Mouse (Mus musculus) heart, adult 18-20 months (tissue): Measurements from ENCODE around the gene Hnrnpul1. TPM values are rescaled to one million over a fixed set of nuclear protein-coding genes. Genes with fewer than 3 reads are reported as not detected.

Experiments used
- DNase-seq, 2 experiments: peaks; one replicate each; pipeline ENCODE4 v3.0.0; 2021 to 2022; ENCODE audit warnings: mixed read lengths in 1 of 2
- long read RNA-seq, 2 experiments: library from polyadenylated mRNA; stranded (forward); transcript quantifications; one replicate each; pipeline ENCODE4 v2.0.0; 2021
- total RNA-seq, 2 experiments: library from RNA; stranded (reverse); gene quantifications; 2 replicates each; pipeline ENCODE4 v1.2.3; 2021

Gene Hnrnpul1
- 10 to 100 TPM; 70.7 to 71.3 TPM for total RNA-seq
- long read RNA-seq, experiment 1, transcript Hnrnpul1-205 (15 exons, 3,784 nt): major isoform, 16 of 34 reads
- long read RNA-seq, experiment 1, partial matches to known transcripts: 8 of 34 reads
- long read RNA-seq, experiment 1, other reads (novel, unspliced or antisense): 6 of 34 reads
- long read RNA-seq, experiment 2, transcript Hnrnpul1-205 (15 exons, 3,784 nt): major isoform, 10 of 18 reads
- long read RNA-seq, experiment 2, partial matches to known transcripts: 2 of 18 reads
- long read RNA-seq, experiment 2, other reads (novel, unspliced or antisense): 4 of 18 reads

- DNase-seq: peak; percentile 99
These were observed at the start of gene Hnrnpul1 for GRCm38 (mm10) chr7:25754738-25755467. Gene Hnrnpul1, minus strand, starts transcription at chr7:25754757.

GRCm38 (mm10) chr7:25803460-25803859 is 48.9 kb upstream of the Hnrnpul1 start:
- peak; percentile 65 to 68 for DNase-seq

- DNase-seq: peak; percentile 92 to 94
These were observed 47.9 kb upstream of the Hnrnpul1 start for GRCm38 (mm10) chr7:25802241-25803125.

GRCm38 (mm10) chr7:25801031-25801430 is 46.5 kb upstream of the Hnrnpul1 start:
- no peak for DNase-seq

GRCm38 (mm10) chr7:25799369-25799768 is 44.8 kb upstream of the Hnrnpul1 start:
- no peak for DNase-seq

GRCm38 (mm10) chr7:25798540-25798939 is 44.0 kb upstream of the Hnrnpul1 start:
- DNase-seq: no peak

GRCm38 (mm10) chr7:25794775-25795174 is 40.2 kb upstream of the Hnrnpul1 start:
- no peak for DNase-seq

GRCm38 (mm10) chr7:25793679-25794078 is 39.1 kb upstream of the Hnrnpul1 start:
- peak; percentile 48 to 66 for DNase-seq

- DNase-seq: peak in 1 of 2 experiments; percentile 52
These were observed 38.4 kb upstream of the Hnrnpul1 start for GRCm38 (mm10) chr7:25792966-25793365.

GRCm38 (mm10) chr7:25790615-25791014 is 36.1 kb upstream of the Hnrnpul1 start:
- DNase-seq: peak; percentile 80 to 81

GRCm38 (mm10) chr7:25789129-25789440 is 34.5 kb upstream of the Hnrnpul1 start:
- no peak for DNase-seq

GRCm38 (mm10) chr7:25788220-25789128 is 33.9 kb upstream of the Hnrnpul1 start, which contains the start of gene Axl:
Gene Axl, minus strand, starts transcription at chr7:25788705.
- peak; percentile 90 for DNase-seq

- DNase-seq: peak; percentile 64 to 66
These were observed 33.1 kb upstream of the Hnrnpul1 start for GRCm38 (mm10) chr7:25787456-25788219.

- no peak for DNase-seq
These were observed 32.4 kb upstream of the Hnrnpul1 start for GRCm38 (mm10) chr7:25786974-25787373.

- no peak for DNase-seq
These were observed 31.2 kb upstream of the Hnrnpul1 start for GRCm38 (mm10) chr7:25785752-25786151.

- no peak for DNase-seq
These were observed 30.3 kb upstream of the Hnrnpul1 start for GRCm38 (mm10) chr7:25784808-25785207.

- DNase-seq: no peak
These were observed 29.2 kb upstream of the Hnrnpul1 start for GRCm38 (mm10) chr7:25783746-25784145.

- peak in 1 of 2 experiments; percentile 20 for DNase-seq
These were observed 28.2 kb upstream of the Hnrnpul1 start for GRCm38 (mm10) chr7:25782744-25783143.

- peak; percentile 50 to 61 for DNase-seq
These were observed 27.5 kb upstream of the Hnrnpul1 start for GRCm38 (mm10) chr7:25781937-25782610.
